Mouse (Mus musculus): ENCODE results near the gene Arhgef10l. TPM values are rescaled to one million over a fixed set of nuclear protein-coding genes. Genes with fewer than 3 reads are reported as not detected.
"Not testable (repeated sequence)": the region's sequence is repeated elsewhere in the genome, so short reads cannot be mapped to it uniquely, and the experiment has no call there.

The Arhgef10l gene
- polyA plus RNA-seq, 1 experiment from 2014 or later = 26.9 TPM

GRCm38 (mm10) chr4:140569394-140569793, 96.4 kb downstream of the Arhgef10l start:
- Histone ChIP-seq H3K27me3 (no peaks in the 10 kb centered on the region), H3K4me1 (no peaks in the 10 kb centered on the region), H3K4me3 (no peak overlapping the region), H3K9ac (replicated peaks) (no peak overlapping the region), H3K9me3 (no peaks in the 10 kb centered on the region), H3K4me2 (replicated peaks) (no peak overlapping the region), H3K36me3 (peaks cover 71% of the 10 kb centered on the region), H3K27ac (replicated peaks) (no peak overlapping the region)
- WGBS = 86% methylated on average over 2 of the region's 2 CpGs
- no peak for ATAC-seq (replicated peaks)

GRCm38 (mm10) chr4:140567911-140568480, 97.8 kb downstream of the Arhgef10l start:
- no peak for ATAC-seq (replicated peaks)

GRCm38 (mm10) chr4:140566785-140567184, 99.0 kb downstream of the Arhgef10l start:
- Histone ChIP-seq H3K27me3 (no peaks in the 10 kb centered on the region), H3K4me2 (replicated peaks) (no peak overlapping the region), H3K9me3 (no peaks in the 10 kb centered on the region), H3K36me3 (peaks cover 67% of the 10 kb centered on the region), H3K9ac (replicated peaks) (no peak overlapping the region), H3K27ac (replicated peaks) (no peak overlapping the region), H3K4me1 (no peaks in the 10 kb centered on the region), H3K4me3 (no peak overlapping the region)
- WGBS = 96% methylated on average over 14 of the region's 14 CpGs
- no peak for ATAC-seq (replicated peaks)

More at GRCm38 (mm10) chr4:140567911-140568480, 97.8 kb downstream of the Arhgef10l start:
- Histone ChIP-seq H3K4me3 (no peak overlapping the region), H3K9ac (replicated peaks) (no peak overlapping the region), H3K4me2 (replicated peaks) (no peak overlapping the region), H3K4me1 (no peaks in the 10 kb centered on the region), H3K27me3 (no peaks in the 10 kb centered on the region), H3K36me3 (peaks cover 60% of the 10 kb centered on the region), H3K9me3 (no peaks in the 10 kb centered on the region), H3K27ac (replicated peaks) (no peak overlapping the region)
- 97% methylated on average over 11 of the region's 11 CpGs for WGBS

GRCm38 (mm10) chr4:140564459-140564858, 101.4 kb downstream of the Arhgef10l start:
- not testable (repeated sequence) for H3K27me3 ChIP-seq; H3K27ac ChIP-seq (replicated peaks); H3K9ac ChIP-seq (replicated peaks); H3K4me3 ChIP-seq; H3K4me1 ChIP-seq; H3K4me2 ChIP-seq (replicated peaks); ATAC-seq (replicated peaks); H3K9me3 ChIP-seq
- WGBS = 96% methylated on average over 1 of the region's 1 CpGs
- H3K36me3 ChIP-seq = peaks cover 73% of the 10 kb centered on the region

GRCm38 (mm10) chr4:140562461-140563178, 103.2 kb downstream of the Arhgef10l start:
- H3K9me3 ChIP-seq = no peaks in the 10 kb centered on the region
- no peak overlapping the region for H3K4me3 ChIP-seq
- H3K27me3 ChIP-seq = no peaks in the 10 kb centered on the region
- H3K9ac ChIP-seq (replicated peaks) = no peak overlapping the region
- H3K36me3 ChIP-seq = peaks cover 55% of the 10 kb centered on the region
- no peaks in the 10 kb centered on the region for H3K4me1 ChIP-seq
- ATAC-seq (replicated peaks) = peak; percentile 52
- WGBS = 72% methylated on average over 10 of the region's 10 CpGs
- H3K27ac ChIP-seq (replicated peaks) = no peak overlapping the region
- no peak overlapping the region for H3K4me2 ChIP-seq (replicated peaks)

GRCm38 (mm10) chr4:140561744-140562143, 104.1 kb downstream of the Arhgef10l start:
- Histone ChIP-seq H3K36me3 (peaks cover 46% of the 10 kb centered on the region), H3K27me3 (no peaks in the 10 kb centered on the region), H3K4me1 (no peaks in the 10 kb centered on the region), H3K9ac (replicated peaks) (no peak overlapping the region), H3K9me3 (no peaks in the 10 kb centered on the region), H3K4me2 (replicated peaks) (no peak overlapping the region), H3K4me3 (no peak overlapping the region), H3K27ac (replicated peaks) (no peak overlapping the region)
- 96% methylated on average over 3 of the region's 3 CpGs for WGBS
- ATAC-seq (replicated peaks) = no peak

GRCm38 (mm10) chr4:140559862-140560261, 106.0 kb downstream of the Arhgef10l start:
- H3K9me3 ChIP-seq = no peaks in the 10 kb centered on the region
- no peak overlapping the region for H3K4me2 ChIP-seq (replicated peaks)
- H3K36me3 ChIP-seq = peaks cover 36% of the 10 kb centered on the region
- no peaks in the 10 kb centered on the region for H3K27me3 ChIP-seq
- H3K9ac ChIP-seq (replicated peaks) = no peak overlapping the region
- WGBS = 82% methylated on average over 4 of the region's 4 CpGs
- H3K4me1 ChIP-seq = no peaks in the 10 kb centered on the region
- no peak overlapping the region for H3K4me3 ChIP-seq
- no peak overlapping the region for H3K27ac ChIP-seq (replicated peaks)
- no peak for ATAC-seq (replicated peaks)

GRCm38 (mm10) chr4:140558193-140558592, 107.6 kb downstream of the Arhgef10l start:
- H3K4me1 ChIP-seq = no peaks in the 10 kb centered on the region
- H3K9me3 ChIP-seq = no peaks in the 10 kb centered on the region
- no peak overlapping the region for H3K9ac ChIP-seq (replicated peaks)
- no peak for ATAC-seq (replicated peaks)
- H3K4me2 ChIP-seq (replicated peaks) = no peak overlapping the region
- H3K27me3 ChIP-seq = no peaks in the 10 kb centered on the region
- 88% methylated on average over 5 of the region's 5 CpGs for WGBS
- H3K4me3 ChIP-seq = no peak overlapping the region
- no peak overlapping the region for H3K27ac ChIP-seq (replicated peaks)
- peaks cover 30% of the 10 kb centered on the region for H3K36me3 ChIP-seq

- ATAC-seq (replicated peaks) = no peak
- 75% methylated on average over 10 of the region's 10 CpGs for whole genome bisulfite sequencing
- no peaks in the 10 kb centered on the region for H3K4me1 ChIP-seq
Measured at GRCm38 (mm10) chr4:140556561-140556960, 109.3 kb downstream of the Arhgef10l start.

GRCm38 (mm10) chr4:140555273-140555672, 110.5 kb downstream of the Arhgef10l start:
- Histone ChIP-seq H3K4me2 (replicated peaks) (no peak overlapping the region), H3K27me3 (no peaks in the 10 kb centered on the region), H3K36me3 (peaks cover 33% of the 10 kb centered on the region), H3K4me3 (no peak overlapping the region), H3K9ac (replicated peaks) (no peak overlapping the region), H3K27ac (replicated peaks) (no peak overlapping the region), H3K4me1 (no peaks in the 10 kb centered on the region), H3K9me3 (no peaks in the 10 kb centered on the region)
- 48% methylated on average over 7 of the region's 7 CpGs for WGBS
- no peak for ATAC-seq (replicated peaks)

More at GRCm38 (mm10) chr4:140556561-140556960, 109.3 kb downstream of the Arhgef10l start:
- Histone ChIP-seq H3K27me3 (no peaks in the 10 kb centered on the region), H3K4me3 (no peak overlapping the region), H3K9ac (replicated peaks) (no peak overlapping the region), H3K9me3 (no peaks in the 10 kb centered on the region), H3K36me3 (peaks cover 32% of the 10 kb centered on the region), H3K27ac (replicated peaks) (peak overlapping the region; percentile 42; the same call in 1 of the 2 replicates), H3K4me2 (replicated peaks) (no peak overlapping the region)

- peaks cover 34% of the 10 kb centered on the region for H3K36me3 ChIP-seq
- H3K4me3 ChIP-seq = no peak overlapping the region
- no peak for ATAC-seq (replicated peaks)
- no peak overlapping the region for H3K27ac ChIP-seq (replicated peaks)
- H3K9me3 ChIP-seq = no peaks in the 10 kb centered on the region
- 80% methylated on average over 4 of the region's 4 CpGs for WGBS
- no peak overlapping the region for H3K4me2 ChIP-seq (replicated peaks)
- no peaks in the 10 kb centered on the region for H3K27me3 ChIP-seq
- H3K9ac ChIP-seq (replicated peaks) = no peak overlapping the region
- 0 out of 2 replicates have a peak, but pooled peaks cover 6% of the 10 kb centered on the region for H3K4me1 ChIP-seq
Measured at GRCm38 (mm10) chr4:140554552-140554951, 111.3 kb downstream of the Arhgef10l start.

- ATAC-seq (replicated peaks) = no peak
- no peak overlapping the region for H3K9ac ChIP-seq (replicated peaks)
- no peak overlapping the region for H3K27ac ChIP-seq (replicated peaks)
- 89% methylated on average over 17 of the region's 17 CpGs for WGBS
- no peaks in the 10 kb centered on the region for H3K27me3 ChIP-seq
- H3K4me1 ChIP-seq = 0 out of 2 replicates have a peak, but pooled peaks cover 6% of the 10 kb centered on the region
- no peak overlapping the region for H3K4me2 ChIP-seq (replicated peaks)
- no peak overlapping the region for H3K4me3 ChIP-seq
- H3K9me3 ChIP-seq = no peaks in the 10 kb centered on the region
- H3K36me3 ChIP-seq = peaks cover 34% of the 10 kb centered on the region
Measured at GRCm38 (mm10) chr4:140551766-140552165, 114.0 kb downstream of the Arhgef10l start.
